Mouse (Mus musculus): ENCODE results near the gene Cbx1. TPM values are rescaled to one million over a fixed set of nuclear protein-coding genes. Genes with fewer than 3 reads are reported as not detected.

The Cbx1 gene
- polyA plus RNA-seq (2012; ENCODE audit: insufficient read depth, insufficient read length, low replicate concordance, missing spikeins): not detected in 2 replicates

- Histone ChIP-seq H3K27ac (ENCODE audit: insufficient read depth, low read depth, low read length) (peak within 1 kb of the TSS; percentile 56), H3K4me1 (ENCODE audit: control insufficient read depth, insufficient read depth, low read length) (peaks cover 7% of the 10 kb centered on the region; the same call in 1 of the 2 replicates), H3K4me3 (ENCODE audit: insufficient read depth, low read depth, low read length) (peak within 1 kb of the TSS; percentile 77)
- 2% methylated on average over 93 of the region's 93 CpGs for WGBS
- no peak for TF ChIP-seq CTCF (IDR thresholded peaks at IDR 0.05; ENCODE audit: insufficient read depth, low read depth, low read length)
- peak; percentile 86 for TF ChIP-seq POLR2A (IDR thresholded peaks at IDR 0.05; ENCODE audit: insufficient read depth, low read depth, low read length)
Observed at GRCm38 (mm10) chr11:96788871-96789795, at the start of gene Cbx1. Gene Cbx1 (plus strand): TSS chr11:96789127.

- TF ChIP-seq CTCF (IDR thresholded peaks at IDR 0.05; ENCODE audit: insufficient read depth, low read depth, low read length) (no peak), POLR2A (IDR thresholded peaks at IDR 0.05; ENCODE audit: insufficient read depth, low read depth, low read length) (no peak)
- no peak overlapping the region for H3K27ac ChIP-seq (ENCODE audit: insufficient read depth, low read depth, low read length)
- peaks cover 3% of the 10 kb centered on the region; the same call in 1 of the 2 replicates for H3K4me1 ChIP-seq (ENCODE audit: control insufficient read depth, insufficient read depth, low read length)
- 62% methylated on average over 12 of the region's 12 CpGs for WGBS
- no peak overlapping the region for H3K4me3 ChIP-seq (ENCODE audit: insufficient read depth, low read depth, low read length)
Observed at GRCm38 (mm10) chr11:96740796-96741195, 48.1 kb upstream of the Cbx1 start.

- H3K4me1 ChIP-seq (ENCODE audit: control insufficient read depth, insufficient read depth, low read length): no peaks in the 10 kb centered on the region
- no peak overlapping the region for H3K27ac ChIP-seq (ENCODE audit: insufficient read depth, low read depth, low read length)
- WGBS: 8% methylated on average over 12 of the region's 12 CpGs
- H3K4me3 ChIP-seq (ENCODE audit: insufficient read depth, low read depth, low read length): no peak overlapping the region
- TF ChIP-seq POLR2A (IDR thresholded peaks at IDR 0.05; ENCODE audit: insufficient read depth, low read depth, low read length) (no peak), CTCF (IDR thresholded peaks at IDR 0.05; ENCODE audit: insufficient read depth, low read depth, low read length) (no peak)
Observed at GRCm38 (mm10) chr11:96741995-96742394, 46.9 kb upstream of the Cbx1 start.

- Histone ChIP-seq H3K4me3 (ENCODE audit: insufficient read depth, low read depth, low read length) (no peak overlapping the region), H3K27ac (ENCODE audit: insufficient read depth, low read depth, low read length) (no peak overlapping the region), H3K4me1 (ENCODE audit: control insufficient read depth, insufficient read depth, low read length) (no peaks in the 10 kb centered on the region)
- 51% methylated on average over 11 of the region's 11 CpGs for WGBS
- TF ChIP-seq CTCF (IDR thresholded peaks at IDR 0.05; ENCODE audit: insufficient read depth, low read depth, low read length) (no peak), POLR2A (IDR thresholded peaks at IDR 0.05; ENCODE audit: insufficient read depth, low read depth, low read length) (no peak)
Observed at GRCm38 (mm10) chr11:96743000-96743399, 45.9 kb upstream of the Cbx1 start.

GRCm38 (mm10) chr11:96743891-96744290, 45.0 kb upstream of the Cbx1 start:
- Histone ChIP-seq H3K27ac (ENCODE audit: insufficient read depth, low read depth, low read length) (no peak overlapping the region), H3K4me3 (ENCODE audit: insufficient read depth, low read depth, low read length) (no peak overlapping the region), H3K4me1 (ENCODE audit: control insufficient read depth, insufficient read depth, low read length) (no peaks in the 10 kb centered on the region)
- WGBS: 94% methylated on average over 4 of the region's 4 CpGs
- TF ChIP-seq CTCF (IDR thresholded peaks at IDR 0.05; ENCODE audit: insufficient read depth, low read depth, low read length) (no peak), POLR2A (IDR thresholded peaks at IDR 0.05; ENCODE audit: insufficient read depth, low read depth, low read length) (no peak)

GRCm38 (mm10) chr11:96746648-96747047, 42.3 kb upstream of the Cbx1 start:
- H3K4me1 ChIP-seq (ENCODE audit: control insufficient read depth, insufficient read depth, low read length): no peaks in the 10 kb centered on the region
- 33% methylated on average over 6 of the region's 6 CpGs for WGBS
- TF ChIP-seq POLR2A (IDR thresholded peaks at IDR 0.05; ENCODE audit: insufficient read depth, low read depth, low read length) (no peak), CTCF (IDR thresholded peaks at IDR 0.05; ENCODE audit: insufficient read depth, low read depth, low read length) (no peak)
- H3K27ac ChIP-seq (ENCODE audit: insufficient read depth, low read depth, low read length): no peak overlapping the region
- no peak overlapping the region for H3K4me3 ChIP-seq (ENCODE audit: insufficient read depth, low read depth, low read length)

GRCm38 (mm10) chr11:96747555-96747954, 41.4 kb upstream of the Cbx1 start:
- Histone ChIP-seq H3K4me1 (ENCODE audit: control insufficient read depth, insufficient read depth, low read length) (no peaks in the 10 kb centered on the region), H3K4me3 (ENCODE audit: insufficient read depth, low read depth, low read length) (no peak overlapping the region), H3K27ac (ENCODE audit: insufficient read depth, low read depth, low read length) (no peak overlapping the region)
- 74% methylated on average over 3 of the region's 3 CpGs for WGBS
- TF ChIP-seq CTCF (IDR thresholded peaks at IDR 0.05; ENCODE audit: insufficient read depth, low read depth, low read length) (no peak), POLR2A (IDR thresholded peaks at IDR 0.05; ENCODE audit: insufficient read depth, low read depth, low read length) (no peak)

- TF ChIP-seq POLR2A (IDR thresholded peaks at IDR 0.05; ENCODE audit: insufficient read depth, low read depth, low read length): no peak
- TF ChIP-seq CTCF (IDR thresholded peaks at IDR 0.05; ENCODE audit: insufficient read depth, low read depth, low read length): no peak
- no peak overlapping the region for H3K4me3 ChIP-seq (ENCODE audit: insufficient read depth, low read depth, low read length)
- H3K27ac ChIP-seq (ENCODE audit: insufficient read depth, low read depth, low read length): no peak overlapping the region
- 98% methylated on average over 2 of the region's 2 CpGs for WGBS
- 0 out of 2 replicates have a peak, but pooled peaks cover 2% of the 10 kb centered on the region for H3K4me1 ChIP-seq (ENCODE audit: control insufficient read depth, insufficient read depth, low read length)
Observed at GRCm38 (mm10) chr11:96755298-96755697, 33.6 kb upstream of the Cbx1 start.

GRCm38 (mm10) chr11:96757421-96757820, 31.5 kb upstream of the Cbx1 start:
- 61% methylated on average over 4 of the region's 4 CpGs for WGBS
- H3K4me3 ChIP-seq (ENCODE audit: insufficient read depth, low read depth, low read length): no peak overlapping the region
- H3K4me1 ChIP-seq (ENCODE audit: control insufficient read depth, insufficient read depth, low read length): peaks cover 2% of the 10 kb centered on the region; the same call in 1 of the 2 replicates
- no peak overlapping the region for H3K27ac ChIP-seq (ENCODE audit: insufficient read depth, low read depth, low read length)
- no peak for TF ChIP-seq POLR2A (IDR thresholded peaks at IDR 0.05; ENCODE audit: insufficient read depth, low read depth, low read length)
- no peak for TF ChIP-seq CTCF (IDR thresholded peaks at IDR 0.05; ENCODE audit: insufficient read depth, low read depth, low read length)
